Mouse (Mus musculus): ENCODE results near the gene Rai1. TPM values are rescaled to one million over a fixed set of nuclear protein-coding genes. Genes with fewer than 3 reads are reported as not detected.

Rai1 gene
- polyA plus RNA-seq, 1 experiment from 2014 or later = 31.2 TPM

DNA sequence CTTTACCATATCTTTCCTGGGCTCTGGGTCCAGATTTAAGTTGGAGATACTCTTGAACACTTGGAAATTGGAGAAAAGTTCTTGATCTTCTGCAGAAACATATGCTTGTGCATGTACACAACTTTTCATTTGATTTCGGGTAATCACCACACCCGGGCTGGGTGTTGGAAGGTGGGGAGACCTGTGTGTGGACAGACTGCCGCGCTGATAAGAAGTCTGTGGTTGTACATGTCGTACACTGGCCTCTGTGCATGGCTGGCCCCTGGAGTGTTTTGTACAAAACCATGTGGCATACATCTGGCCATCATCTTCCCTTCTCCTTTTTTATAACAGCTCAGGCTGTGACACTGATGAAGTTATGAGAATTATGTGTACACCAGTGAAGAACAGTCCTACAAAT lies 55.1 kb downstream of the Rai1 start:
- DNase-seq (ENCODE audit: low spot score) = no peak
- peaks cover 30% of the 10 kb centered on the region for H3K4me1 ChIP-seq (replicated peaks; ENCODE audit: control insufficient read depth, insufficient read depth, low read length)
- H3K9me3 ChIP-seq (ENCODE audit: control insufficient read depth, low read length) = no peaks in the 10 kb centered on the region
- H3K4me3 ChIP-seq (ENCODE audit: low read depth, low read length) = no peak overlapping the region
- no peak overlapping the region for H3K27ac ChIP-seq (ENCODE audit: low read depth)
- no peak overlapping the region for H3K4me2 ChIP-seq (ENCODE audit: low read length)
- 84% methylated on average over 5 of the region's 5 CpGs for WGBS
- H3K36me3 ChIP-seq (ENCODE audit: control insufficient read depth, insufficient read depth, low read length) = peaks cover 14% of the 10 kb centered on the region
- ATAC-seq (replicated peaks; ENCODE audit: low FRiP score, low TSS enrichment, low read depth) = no peak
- H3K9ac ChIP-seq (ENCODE audit: low read length) = no peak overlapping the region
- H3K27me3 ChIP-seq (replicated peaks; ENCODE audit: control insufficient read depth, insufficient read depth, low read length) = no peaks in the 10 kb centered on the region

DNA sequence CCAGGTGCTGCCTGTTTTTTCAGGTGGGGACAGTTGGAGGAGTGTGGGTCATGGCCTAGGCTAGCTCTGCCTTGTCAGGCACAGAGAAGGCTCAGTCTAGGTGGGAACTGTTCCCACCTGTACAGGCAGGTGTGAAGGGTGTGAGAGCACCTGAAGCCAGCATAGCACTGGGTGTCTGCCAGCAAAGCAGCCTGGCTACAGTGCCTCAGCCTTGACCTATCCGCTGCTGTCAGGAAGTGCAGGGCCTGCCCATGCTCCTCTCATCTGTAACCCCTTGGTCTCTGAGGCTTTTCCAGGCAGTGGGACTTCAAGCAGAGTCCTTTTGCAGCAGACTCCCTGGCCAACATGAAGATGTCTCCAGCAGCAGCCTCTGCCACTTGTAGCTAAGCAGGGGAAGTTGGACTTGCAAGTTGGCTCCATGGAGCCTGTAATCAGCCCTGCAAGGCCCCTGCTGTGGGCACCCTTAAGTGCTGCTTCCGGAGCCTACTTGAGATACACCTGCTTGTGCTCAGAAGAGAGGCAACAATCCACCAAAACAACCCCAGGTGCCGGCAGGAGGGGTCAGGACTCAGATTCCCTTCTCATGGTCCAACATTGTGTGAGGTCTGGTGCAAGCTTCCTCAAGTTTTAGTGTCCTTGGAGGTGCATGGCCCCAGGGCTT lies 55.8 kb downstream of the Rai1 start:
- Histone ChIP-seq H3K9me3 (ENCODE audit: control insufficient read depth, low read length) (no peaks in the 10 kb centered on the region), H3K36me3 (ENCODE audit: control insufficient read depth, insufficient read depth, low read length) (peaks cover 10% of the 10 kb centered on the region), H3K9ac (ENCODE audit: low read length) (no peak overlapping the region), H3K4me2 (ENCODE audit: low read length) (no peak overlapping the region), H3K4me3 (ENCODE audit: low read depth, low read length) (no peak overlapping the region), H3K27me3 (replicated peaks; ENCODE audit: control insufficient read depth, insufficient read depth, low read length) (no peaks in the 10 kb centered on the region), H3K27ac (ENCODE audit: low read depth) (no peak overlapping the region), H3K4me1 (replicated peaks; ENCODE audit: control insufficient read depth, insufficient read depth, low read length) (peaks cover 33% of the 10 kb centered on the region)
- 56% methylated on average over 3 of the region's 3 CpGs for WGBS
- no peak for ATAC-seq (replicated peaks; ENCODE audit: low FRiP score, low TSS enrichment, low read depth)
- DNase-seq (ENCODE audit: low spot score) = no peak

DNA sequence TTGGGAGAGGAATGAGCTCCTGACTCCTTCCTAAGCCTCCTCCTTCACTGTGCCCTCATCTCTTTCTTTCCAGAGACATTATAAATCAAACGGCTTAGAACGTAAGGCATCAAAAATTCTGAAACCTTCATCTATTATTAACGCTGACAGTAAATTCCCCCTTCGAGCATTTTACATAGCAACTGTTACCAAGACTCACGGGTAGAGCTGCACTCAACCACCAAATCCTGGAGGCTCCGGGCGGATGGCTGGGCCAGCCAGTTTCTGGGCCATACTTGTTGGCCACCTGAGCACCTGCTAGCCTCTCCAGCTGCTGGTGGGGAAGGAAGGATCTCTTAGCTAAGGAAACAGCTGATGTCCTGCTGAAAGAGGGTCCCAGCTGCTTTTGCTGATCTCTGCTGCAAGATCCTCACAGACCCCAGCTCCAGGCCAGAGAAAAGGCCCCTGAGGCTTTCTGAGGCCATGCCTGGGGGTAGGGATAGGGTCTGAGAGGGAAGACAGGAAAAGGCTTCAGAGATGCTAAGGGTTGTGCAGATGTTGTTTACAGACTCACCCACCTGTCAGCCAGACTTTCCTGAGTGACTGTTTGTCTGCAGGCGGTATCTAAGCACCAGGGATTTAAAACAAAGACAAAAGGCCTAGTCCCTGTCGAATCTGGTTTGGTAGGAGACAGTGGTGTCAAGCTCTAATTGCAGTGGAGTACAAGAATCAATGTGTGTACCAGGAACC lies 56.5 kb downstream of the Rai1 start:
- Histone ChIP-seq H3K9me3 (ENCODE audit: control insufficient read depth, low read length) (no peaks in the 10 kb centered on the region), H3K4me3 (ENCODE audit: low read depth, low read length) (no peak overlapping the region), H3K27ac (ENCODE audit: low read depth) (no peak overlapping the region), H3K36me3 (ENCODE audit: control insufficient read depth, insufficient read depth, low read length) (peaks cover 10% of the 10 kb centered on the region), H3K9ac (ENCODE audit: low read length) (no peak overlapping the region), H3K27me3 (replicated peaks; ENCODE audit: control insufficient read depth, insufficient read depth, low read length) (no peaks in the 10 kb centered on the region), H3K4me1 (replicated peaks; ENCODE audit: control insufficient read depth, insufficient read depth, low read length) (peaks cover 33% of the 10 kb centered on the region), H3K4me2 (ENCODE audit: low read length) (no peak overlapping the region)
- DNase-seq (ENCODE audit: low spot score) (no peak), ATAC-seq (replicated peaks; ENCODE audit: low FRiP score, low TSS enrichment, low read depth) (no peak)
- 64% methylated on average over 9 of the region's 9 CpGs for WGBS

DNA sequence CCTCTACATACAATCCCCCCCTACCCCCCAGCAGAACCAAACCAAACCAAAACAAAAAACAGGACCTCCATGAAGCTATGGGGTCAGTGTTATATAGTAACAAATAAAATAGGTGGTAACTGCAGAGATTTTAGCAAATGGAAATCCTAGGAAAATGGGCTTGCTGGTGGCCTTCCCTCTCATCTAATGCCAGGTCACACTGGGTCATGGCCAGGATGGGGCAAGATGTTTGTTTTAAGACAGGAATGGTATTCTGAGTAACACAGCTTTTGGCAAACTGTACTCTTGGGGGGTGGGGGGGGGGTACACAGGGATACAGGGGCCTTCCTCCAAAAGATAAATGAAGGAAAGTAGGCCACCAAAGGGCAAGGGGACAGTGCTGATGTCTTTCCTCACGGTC lies 57.7 kb downstream of the Rai1 start:
- WGBS = 86% methylated on average over 1 of the region's 1 CpGs
- Histone ChIP-seq H3K9me3 (ENCODE audit: control insufficient read depth, low read length) (no peaks in the 10 kb centered on the region), H3K4me1 (replicated peaks; ENCODE audit: control insufficient read depth, insufficient read depth, low read length) (peaks cover 36% of the 10 kb centered on the region), H3K27me3 (replicated peaks; ENCODE audit: control insufficient read depth, insufficient read depth, low read length) (no peaks in the 10 kb centered on the region), H3K27ac (ENCODE audit: low read depth) (no peak overlapping the region), H3K4me3 (ENCODE audit: low read depth, low read length) (no peak overlapping the region), H3K9ac (ENCODE audit: low read length) (no peak overlapping the region), H3K36me3 (ENCODE audit: control insufficient read depth, insufficient read depth, low read length) (peaks cover 10% of the 10 kb centered on the region), H3K4me2 (ENCODE audit: low read length) (no peak overlapping the region)
- no peak for DNase-seq (ENCODE audit: low spot score)
- no peak for ATAC-seq (replicated peaks; ENCODE audit: low FRiP score, low TSS enrichment, low read depth)

DNA sequence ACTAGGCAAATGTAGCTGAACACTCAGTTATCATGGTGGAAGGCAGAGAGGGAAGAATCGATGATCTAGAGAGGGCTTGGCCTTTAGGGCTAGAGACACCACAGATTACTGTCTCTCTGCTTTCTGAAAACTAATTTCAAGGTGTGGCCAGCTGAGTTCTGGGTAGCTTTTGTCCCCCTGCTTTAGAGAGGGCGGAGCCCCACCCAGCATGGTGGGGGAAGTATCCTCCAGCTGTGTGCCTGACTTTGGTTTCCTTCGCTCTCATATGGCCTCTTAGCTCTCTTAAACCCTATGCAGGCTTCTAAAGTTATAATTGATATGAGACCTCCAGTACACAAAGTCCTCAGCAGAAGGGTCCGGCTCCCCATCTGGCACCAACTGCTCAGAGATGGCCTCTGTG lies 58.5 kb downstream of the Rai1 start:
- Histone ChIP-seq H3K4me2 (ENCODE audit: low read length) (no peak overlapping the region), H3K4me1 (replicated peaks; ENCODE audit: control insufficient read depth, insufficient read depth, low read length) (peaks cover 45% of the 10 kb centered on the region), H3K9ac (ENCODE audit: low read length) (no peak overlapping the region), H3K36me3 (ENCODE audit: control insufficient read depth, insufficient read depth, low read length) (peaks cover 10% of the 10 kb centered on the region), H3K27ac (ENCODE audit: low read depth) (no peak overlapping the region), H3K4me3 (ENCODE audit: low read depth, low read length) (no peak overlapping the region), H3K9me3 (ENCODE audit: control insufficient read depth, low read length) (no peaks in the 10 kb centered on the region), H3K27me3 (replicated peaks; ENCODE audit: control insufficient read depth, insufficient read depth, low read length) (no peaks in the 10 kb centered on the region)
- DNase-seq (ENCODE audit: low spot score) = no peak
- WGBS = 83% methylated on average over 4 of the region's 4 CpGs
- no peak for ATAC-seq (replicated peaks; ENCODE audit: low FRiP score, low TSS enrichment, low read depth)

DNA sequence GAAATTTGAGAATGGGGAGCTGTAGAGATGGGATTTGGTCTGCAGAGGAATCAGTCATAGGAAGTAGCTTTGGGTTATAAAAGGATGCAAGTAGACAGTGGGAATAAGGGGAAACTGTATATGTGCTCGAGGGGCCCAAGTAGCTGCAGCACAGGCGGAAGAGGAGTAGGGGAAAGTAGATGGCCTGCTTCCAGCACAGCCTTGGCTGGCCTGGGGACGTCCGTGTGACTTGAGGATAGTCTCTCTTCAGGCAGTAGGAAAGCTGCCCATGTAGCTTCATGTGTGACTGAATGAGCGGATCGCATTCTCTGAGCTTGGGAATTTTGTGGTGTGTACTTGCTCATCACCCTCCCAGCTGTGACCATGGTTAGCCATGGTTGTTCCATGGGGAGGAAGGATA lies 59.6 kb downstream of the Rai1 start:
- Histone ChIP-seq H3K36me3 (ENCODE audit: control insufficient read depth, insufficient read depth, low read length) (peaks cover 10% of the 10 kb centered on the region), H3K27me3 (replicated peaks; ENCODE audit: control insufficient read depth, insufficient read depth, low read length) (no peaks in the 10 kb centered on the region), H3K4me1 (replicated peaks; ENCODE audit: control insufficient read depth, insufficient read depth, low read length) (peaks cover 49% of the 10 kb centered on the region), H3K27ac (ENCODE audit: low read depth) (no peak overlapping the region), H3K4me2 (ENCODE audit: low read length) (no peak overlapping the region), H3K4me3 (ENCODE audit: low read depth, low read length) (no peak overlapping the region), H3K9me3 (ENCODE audit: control insufficient read depth, low read length) (no peaks in the 10 kb centered on the region), H3K9ac (ENCODE audit: low read length) (no peak overlapping the region)
- ATAC-seq (replicated peaks; ENCODE audit: low FRiP score, low TSS enrichment, low read depth) (no peak), DNase-seq (ENCODE audit: low spot score) (no peak)
- WGBS = 69% methylated on average over 6 of the region's 6 CpGs

DNA sequence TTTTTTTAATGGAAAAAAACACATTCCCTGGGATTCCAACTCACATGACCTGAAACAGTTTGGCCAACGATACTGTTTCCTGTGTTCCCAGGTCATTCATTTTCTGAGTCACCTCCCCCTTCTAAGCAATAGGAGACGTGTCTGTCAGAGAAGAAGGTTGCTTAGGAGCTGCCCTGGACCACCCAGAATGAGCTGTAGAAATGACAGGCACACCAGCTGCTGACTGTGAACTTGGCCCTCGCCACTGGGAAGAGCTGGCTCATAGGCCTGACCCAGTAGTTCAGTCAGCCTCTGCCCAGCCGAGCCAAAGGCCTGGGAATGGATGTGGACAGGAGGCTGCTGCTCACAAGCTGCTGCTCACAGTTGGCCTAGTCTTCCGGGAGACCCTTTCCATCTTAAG lies 60.3 kb downstream of the Rai1 start:
- Histone ChIP-seq H3K27ac (ENCODE audit: low read depth) (no peak overlapping the region), H3K4me2 (ENCODE audit: low read length) (no peak overlapping the region), H3K9me3 (ENCODE audit: control insufficient read depth, low read length) (no peaks in the 10 kb centered on the region), H3K4me1 (replicated peaks; ENCODE audit: control insufficient read depth, insufficient read depth, low read length) (peaks cover 50% of the 10 kb centered on the region), H3K4me3 (ENCODE audit: low read depth, low read length) (no peak overlapping the region), H3K9ac (ENCODE audit: low read length) (no peak overlapping the region), H3K36me3 (ENCODE audit: control insufficient read depth, insufficient read depth, low read length) (peaks cover 13% of the 10 kb centered on the region), H3K27me3 (replicated peaks; ENCODE audit: control insufficient read depth, insufficient read depth, low read length) (no peaks in the 10 kb centered on the region)
- ATAC-seq (replicated peaks; ENCODE audit: low FRiP score, low TSS enrichment, low read depth) = no peak
- no peak for DNase-seq (ENCODE audit: low spot score)
- WGBS = 36% methylated on average over 5 of the region's 5 CpGs

DNA sequence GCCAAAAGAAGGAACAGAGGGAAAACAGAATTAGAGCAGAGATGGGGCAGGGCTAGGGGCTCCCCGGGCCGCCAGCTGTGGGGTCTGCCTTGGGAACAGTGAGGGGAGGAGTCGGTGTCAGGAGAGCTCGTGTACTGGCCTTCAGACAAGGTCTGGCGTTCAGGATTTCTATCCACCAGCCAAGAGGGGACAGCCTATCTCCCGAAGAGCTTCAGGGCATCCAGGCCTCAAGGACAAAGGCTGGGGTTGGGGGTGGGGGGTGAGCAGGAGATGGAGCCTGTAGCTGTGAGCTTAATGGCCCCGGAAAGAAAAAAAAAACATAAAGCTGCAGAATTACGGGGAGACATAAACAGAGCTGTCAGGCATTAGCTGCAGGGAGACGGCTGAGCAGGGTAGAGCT lies 64.0 kb downstream of the Rai1 start:
- no peak overlapping the region for H3K9ac ChIP-seq (ENCODE audit: low read length)
- ATAC-seq (replicated peaks; ENCODE audit: low FRiP score, low TSS enrichment, low read depth) = no peak
- peak overlapping the region; percentile 51; the same call in 1 of the 2 replicates for H3K27ac ChIP-seq (ENCODE audit: low read depth)
- H3K9me3 ChIP-seq (ENCODE audit: control insufficient read depth, low read length) = no peaks in the 10 kb centered on the region
- 9% methylated on average over 9 of the region's 9 CpGs for WGBS
- no peak for DNase-seq (ENCODE audit: low spot score)
- peaks cover 52% of the 10 kb centered on the region for H3K4me1 ChIP-seq (replicated peaks; ENCODE audit: control insufficient read depth, insufficient read depth, low read length)
- H3K4me3 ChIP-seq (ENCODE audit: low read depth, low read length) = no peak overlapping the region
- no peaks in the 10 kb centered on the region for H3K27me3 ChIP-seq (replicated peaks; ENCODE audit: control insufficient read depth, insufficient read depth, low read length)
- no peak overlapping the region for H3K4me2 ChIP-seq (ENCODE audit: low read length)
- peaks cover 15% of the 10 kb centered on the region; the same call in 1 of the 2 replicates for H3K36me3 ChIP-seq (ENCODE audit: control insufficient read depth, insufficient read depth, low read length)

DNA sequence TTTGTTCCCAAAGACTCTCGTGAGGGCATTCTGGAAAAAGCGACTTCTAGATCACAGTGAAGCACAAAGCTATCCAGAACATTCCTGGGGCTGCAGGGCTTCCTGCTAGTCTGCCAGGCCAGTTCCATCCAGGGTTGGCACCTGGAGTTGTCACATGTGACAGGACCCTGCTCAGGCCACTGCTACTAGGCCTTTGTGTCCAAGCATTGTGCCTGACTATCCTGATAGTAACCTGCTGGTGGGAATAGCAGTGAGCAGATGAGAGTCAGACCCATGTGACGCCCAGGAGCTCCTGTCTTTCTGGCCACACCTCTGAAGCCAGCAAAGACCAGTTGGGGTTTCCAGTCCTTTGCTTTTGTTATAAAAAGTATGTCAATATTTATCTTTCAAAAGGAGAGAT lies 67.3 kb downstream of the Rai1 start:
- Histone ChIP-seq H3K9ac (ENCODE audit: low read length) (no peak overlapping the region), H3K27me3 (replicated peaks; ENCODE audit: control insufficient read depth, insufficient read depth, low read length) (no peaks in the 10 kb centered on the region), H3K4me3 (ENCODE audit: low read depth, low read length) (no peak overlapping the region), H3K9me3 (ENCODE audit: control insufficient read depth, low read length) (no peaks in the 10 kb centered on the region), H3K27ac (ENCODE audit: low read depth) (no peak overlapping the region), H3K4me1 (replicated peaks; ENCODE audit: control insufficient read depth, insufficient read depth, low read length) (peaks cover 60% of the 10 kb centered on the region), H3K36me3 (ENCODE audit: control insufficient read depth, insufficient read depth, low read length) (peaks cover 15% of the 10 kb centered on the region; the same call in 1 of the 2 replicates), H3K4me2 (ENCODE audit: low read length) (no peak overlapping the region)
- ATAC-seq (replicated peaks; ENCODE audit: low FRiP score, low TSS enrichment, low read depth) (no peak), DNase-seq (ENCODE audit: low spot score) (no peak)
- 76% methylated on average over 3 of the region's 3 CpGs for WGBS

Measured in intestine, embryonic 14.5 days (tissue).